In genomic region chr16:63030399-63030798, GRCm38 (mm10) we compare ENCODE assay signal across 14 mouse cellular contexts.
"Had no signal": no experiment of that assay in that cellular context is flagged by ENCODE, and none has a peak within 500 bp of the region (broad histone marks: within the 10 kb centered on the region; RNA-seq: fewer than 3 reads in every experiment).

No protein-coding gene starts in this region.

- H3K4me1 ChIP-seq: liver, embryonic 13.5 days; lung, embryonic 15.5 days; megakaryocyte, embryonic 14.5 days had no signal

- H3K27ac ChIP-seq: limb, embryonic 12.5 days; liver, embryonic 13.5 days; lung, embryonic 15.5 days; macrophage; neural tube, embryonic 12.5 days had no signal

- H3K4me2 ChIP-seq: limb, embryonic 12.5 days; liver, embryonic 13.5 days; lung, embryonic 15.5 days; neural tube, embryonic 12.5 days had no signal

- DNase-seq: kidney, adult 18-20 months; kidney, postnatal 25 days; layer of hippocampus, adult 9-11 months; layer of hippocampus, postnatal 36 days; liver; liver, embryonic 13.5 days; liver, postnatal 0 days; lung, postnatal 14 days; thymus, postnatal 4 days had no signal

- ATAC-seq: liver, postnatal 0 days had no signal

- H3K27me3 ChIP-seq: limb, embryonic 12.5 days; liver, embryonic 13.5 days; lung, embryonic 15.5 days; megakaryocyte, embryonic 14.5 days; neural tube, embryonic 12.5 days had no signal

- H3K9ac ChIP-seq: limb, embryonic 12.5 days; liver, embryonic 13.5 days; liver, postnatal 0 days; lung, embryonic 15.5 days; neural tube, embryonic 12.5 days had no signal

- H3K4me3 ChIP-seq: limb, embryonic 12.5 days; liver, embryonic 13.5 days; lung, embryonic 15.5 days; megakaryocyte, embryonic 14.5 days; neural tube, embryonic 12.5 days had no signal

- H3K9me3 ChIP-seq: limb, embryonic 12.5 days; liver, embryonic 13.5 days; lung, embryonic 15.5 days; neural tube, embryonic 12.5 days had no signal

- H3K36me3 ChIP-seq: limb, embryonic 12.5 days; liver, embryonic 13.5 days; lung, embryonic 15.5 days; neural tube, embryonic 12.5 days had no signal
